10 mouse cellular contexts compared by ENCODE assay signal in genomic region chr5:72175530-72175929, GRCm38 (mm10). TPM values are rescaled to one million over a fixed set of nuclear protein-coding genes. Genes with fewer than 3 reads are reported as not detected.
A peak's percentile ranks its signal among the peaks of the same experiment; 100 is the strongest.
DNase-seq lines count a peak whose midpoint lies in the region; ATAC-seq and TF ChIP-seq lines count a peak whose summit lies in the region.
"Had no signal": no experiment of that assay in that cellular context is flagged by ENCODE, and none has a peak within 500 bp of the region (broad histone marks: within the 10 kb centered on the region; RNA-seq: fewer than 3 reads in every experiment).

No protein-coding gene starts in this region.

- 23% methylated on average over 7 of the region's 7 CpGs for WGBS in heart, embryonic 14.5 days
- WGBS in forebrain, postnatal 0 days = 15% methylated on average over 7 of the region's 7 CpGs
- 15% methylated on average over 7 of the region's 7 CpGs for WGBS in midbrain, embryonic 15.5 days

- peak overlapping the region; percentile 34; the same call in 1 of the 2 replicates for H3K4me2 ChIP-seq in heart, embryonic 14.5 days (ENCODE audit: low read length)
- peak overlapping the region; percentile 31; the same call in 1 of the 2 replicates for H3K4me2 ChIP-seq in forebrain, postnatal 0 days (ENCODE audit: low read depth)
- H3K4me2 ChIP-seq in midbrain, embryonic 15.5 days = peak overlapping the region; percentile 46

- H3K27me3 ChIP-seq in heart, embryonic 14.5 days (ENCODE audit: control insufficient read depth, insufficient read depth, low read length) = no peaks in the 10 kb centered on the region
- no peaks in the 10 kb centered on the region for H3K27me3 ChIP-seq in forebrain, postnatal 0 days (ENCODE audit: insufficient read depth, low read length)
- no peaks in the 10 kb centered on the region for H3K27me3 ChIP-seq in midbrain, embryonic 15.5 days (replicated peaks)

- H3K9me3 ChIP-seq in heart, embryonic 14.5 days (ENCODE audit: control insufficient read depth, low read length) = no peaks in the 10 kb centered on the region
- H3K9me3 ChIP-seq in forebrain, postnatal 0 days (ENCODE audit: low read length) = no peaks in the 10 kb centered on the region
- no peaks in the 10 kb centered on the region for H3K9me3 ChIP-seq in midbrain, embryonic 15.5 days

- no peak overlapping the region for H3K4me3 ChIP-seq in heart, embryonic 14.5 days (ENCODE audit: control insufficient read depth in 1 of 2, insufficient read depth in 1 of 2, low read depth in 1 of 2, low read length in 2 of 2)
- H3K4me3 ChIP-seq in forebrain, postnatal 0 days (ENCODE audit: low read depth, low read length) = 0 out of 2 replicates have a peak overlapping the region, but pooled peaks have one; percentile 5
- H3K4me3 ChIP-seq in midbrain, embryonic 15.5 days = peak overlapping the region; percentile 23

- no peak for DNase-seq in heart, adult 8-10 months (ENCODE audit: low spot score)
- no peak for DNase-seq in forebrain, postnatal 0 days
- DNase-seq in spleen, postnatal 14 days (ENCODE audit: low spot score in 2 of 2) = no peak
- no peak for DNase-seq in layer of hippocampus, postnatal 36 days
- DNase-seq: kidney, postnatal 25 days; lung, adult 2 months had no signal

- no peaks in the 10 kb centered on the region for H3K4me1 ChIP-seq in heart, embryonic 14.5 days (ENCODE audit: control insufficient read depth in 2 of 2, insufficient read depth in 2 of 2, low read length in 2 of 2)
- H3K4me1 ChIP-seq in forebrain, postnatal 0 days (ENCODE audit: insufficient read depth) = 0 out of 2 replicates have a peak, but pooled peaks cover 4% of the 10 kb centered on the region
- peaks cover 7% of the 10 kb centered on the region; the same call in 1 of the 2 replicates for H3K4me1 ChIP-seq in midbrain, embryonic 15.5 days

- ATAC-seq in heart, embryonic 14.5 days (ENCODE audit: insufficient number of reproducible peaks, insufficient read depth, low FRiP score, low read depth) = no peak
- ATAC-seq in activated CD4-positive, CD25-positive, alpha-beta regulatory T cell, adult 4 months = peak; percentile 68
- ATAC-seq in forebrain, postnatal 0 days = peak; percentile 40; the same call in 1 of the 2 replicates
- ATAC-seq in midbrain, embryonic 15.5 days (replicated peaks) = peak; percentile 76
- ATAC-seq in cerebellum, adult (ENCODE audit: insufficient number of reproducible peaks, low FRiP score, low TSS enrichment) = no peak

- no peaks in the 10 kb centered on the region for H3K36me3 ChIP-seq in heart, embryonic 14.5 days (ENCODE audit: control insufficient read depth, insufficient read depth, low read length)
- H3K36me3 ChIP-seq in forebrain, postnatal 0 days (ENCODE audit: insufficient read depth) = no peaks in the 10 kb centered on the region
- H3K36me3 ChIP-seq in midbrain, embryonic 15.5 days (replicated peaks) = no peaks in the 10 kb centered on the region

- no peak for TF ChIP-seq CTCF in forebrain, postnatal 0 days (IDR thresholded peaks at IDR 0.05; ENCODE audit: low read depth)

- no peak overlapping the region for H3K27ac ChIP-seq in heart, embryonic 14.5 days (replicated peaks in 1 of 2; ENCODE audit: control insufficient read depth in 1 of 2, insufficient read depth in 1 of 2, low read depth in 2 of 2, low read length in 2 of 2)
- H3K27ac ChIP-seq in forebrain, postnatal 0 days (ENCODE audit: low read depth, low read length) = no peak overlapping the region
- peak overlapping the region; percentile 61; the same call in 1 of the 2 replicates for H3K27ac ChIP-seq in midbrain, embryonic 15.5 days

- H3K9ac ChIP-seq in heart, embryonic 14.5 days (ENCODE audit: low read length) = 0 out of 2 replicates have a peak overlapping the region, but pooled peaks have one; percentile 34
- H3K9ac ChIP-seq in forebrain, postnatal 0 days = peak overlapping the region; percentile 31; the same call in 1 of the 2 replicates
- H3K9ac ChIP-seq in midbrain, embryonic 15.5 days = peak overlapping the region; percentile 19; the same call in 1 of the 2 replicates

RNA-seq across cellular contexts. Expression of gene Commd8, which starts 7.5 kb away (rescaled TPM):
- polyA plus RNA-seq in heart, embryonic 14.5 days (2014; fragmentation: Nextera tagmentation; extraction: Ambion mirVana) = 99.6 and 116 TPM in 2 replicates
- total RNA-seq in heart, adult 8-10 months (2022) = 10 to 100 TPM; 40.5 to 44.6 (median 42.2) TPM
- polyA plus RNA-seq in activated CD4-positive, CD25-positive, alpha-beta regulatory T cell, adult 4 months (2017; shearing (Covaris generic)) = 100 to 1,000 TPM; 190 to 229 TPM
- total RNA-seq in forebrain, postnatal 0 days (2014; rRNA removed) = 64.9 and 66.2 TPM in 2 replicates
- 158 TPM in 2 replicates for polyA plus RNA-seq in forebrain, postnatal 0 days (2015; fragmentation: Nextera tagmentation; extraction: Ambion mirVana)
- 126 and 133 TPM in 2 replicates for polyA plus RNA-seq in midbrain, embryonic 15.5 days (2015; fragmentation: Nextera tagmentation; extraction: Ambion mirVana)
- 100 to 1,000 TPM; 114 to 115 TPM for total RNA-seq in layer of hippocampus, postnatal 36 days (2021)

Comparison
In these comparisons a context has a peak if more than half of its experiments do, and no peak if none do; other contexts are left out.
1. ATAC-seq: peak in activated CD4-positive, CD25-positive, alpha-beta regulatory T cell, adult 4 months (single experiment), forebrain, postnatal 0 days (single experiment) and midbrain, embryonic 15.5 days (single experiment); none in heart, embryonic 14.5 days (single experiment) and cerebellum, adult (single experiment).
2. H3K4me3 ChIP-seq: peak in forebrain, postnatal 0 days (single experiment) and midbrain, embryonic 15.5 days (single experiment); none in heart, embryonic 14.5 days (0 of 2).
3. Peak in every context shown above with its lines, with median percentiles within 50 percentile points of each other: H3K4me2 ChIP-seq and H3K9ac ChIP-seq.